Mouse (Mus musculus) CD4-positive naive resting alpha-beta T cell, adult 76 days (primary cell): ENCODE data around the gene H2al1k. TPM values are rescaled to one million over a fixed set of nuclear protein-coding genes. Genes with fewer than 3 reads are reported as not detected.

Source experiments
- total RNA-seq: library from RNA; stranded (reverse); gene quantifications from one replicate; pipeline ENCODE4 v1.2.4, GENCODE M21; 2023

H2al1k gene
- total RNA-seq = not detected

DNA sequence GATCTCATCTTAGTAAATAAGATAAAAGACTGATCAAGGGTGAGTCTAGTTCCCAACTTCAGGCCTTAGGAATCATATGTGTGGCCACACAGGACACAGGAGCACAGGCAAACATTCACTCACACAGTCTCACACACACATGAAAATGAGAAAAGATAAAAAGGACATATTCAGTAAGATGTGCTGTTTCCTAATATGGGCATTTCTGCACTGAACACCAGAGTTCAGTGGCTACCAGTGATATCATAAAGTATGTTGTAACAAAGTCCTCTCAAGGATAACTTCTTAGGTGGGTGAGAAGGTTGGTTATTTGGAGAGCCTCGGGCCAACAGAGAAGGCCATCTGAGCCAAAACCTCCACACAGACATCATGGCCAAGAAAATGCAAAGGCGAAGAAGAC lies at the start of gene H2al1k:
Gene H2al1k, plus strand, starts transcription at position 301 of the 400 bp plus-strand sequence.

Other genes with a start within 250 kb of the H2al1k start
- gene 4930402K13Rik, start 246.1 kb upstream of the H2al1k start, total RNA-seq = not detected
- not detected for gene Lancl3, start 150.7 kb upstream of the H2al1k start, total RNA-seq
- gene Gm14862, start 93.7 kb upstream of the H2al1k start, total RNA-seq = not detected
- gene Xk, start 77.9 kb upstream of the H2al1k start, total RNA-seq = 1.4 TPM
- gene H2al1m, start 66.9 kb upstream of the H2al1k start, total RNA-seq = 2.5 TPM
- 30.5 TPM for gene Cybb, start 137.1 kb downstream of the H2al1k start, total RNA-seq
- not detected for gene H2al1o, start 221.8 kb downstream of the H2al1k start, total RNA-seq